Mouse (Mus musculus): ENCODE results near the gene Krtap15. TPM values are rescaled to one million over a fixed set of nuclear protein-coding genes. Genes with fewer than 3 reads are reported as not detected.

Gene Krtap15
- not detected in 2 replicates for polyA plus RNA-seq (2016; fragmentation: Nextera tagmentation; extraction: Ambion mirVana)

GRCm38 (mm10) chr16:88820066-88820465, at the start of gene Krtap15:
Krtap15 (plus strand) TSS chr16:88820215.
- Histone ChIP-seq H3K36me3 (no peaks in the 10 kb centered on the region), H3K4me3 (no peak within 1 kb of the TSS), H3K4me1 (no peaks in the 10 kb centered on the region), H3K27ac (no peak within 1 kb of the TSS), H3K4me2 (no peak within 1 kb of the TSS), H3K27me3 (replicated peaks) (no peaks in the 10 kb centered on the region), H3K9ac (no peak within 1 kb of the TSS), H3K9me3 (replicated peaks) (no peaks in the 10 kb centered on the region)
- WGBS (ENCODE audit: insufficient replicate concordance), result 69% methylated on average over 3 of the region's 3 CpGs
- no peak for ATAC-seq

- Histone ChIP-seq H3K4me1 (no peaks in the 10 kb centered on the region), H3K27me3 (replicated peaks) (no peaks in the 10 kb centered on the region), H3K36me3 (no peaks in the 10 kb centered on the region), H3K4me3 (no peak within 1 kb of the TSS), H3K4me2 (no peak within 1 kb of the TSS), H3K9ac (no peak within 1 kb of the TSS), H3K9me3 (replicated peaks) (no peaks in the 10 kb centered on the region), H3K27ac (no peak within 1 kb of the TSS)
- 42% methylated on average over 2 of the region's 2 CpGs for WGBS (ENCODE audit: insufficient replicate concordance)
- no peak for ATAC-seq
Observed at GRCm38 (mm10) chr16:88774106-88774505, 45.9 kb upstream of the Krtap15 start, which contains the start of gene 2310057N15Rik. 2310057N15Rik (minus strand) TSS chr16:88774206.

GRCm38 (mm10) chr16:88777596-88777995, 42.4 kb upstream of the Krtap15 start, which contains the start of gene Gm5965:
Gm5965 (plus strand) TSS chr16:88777896.
- no peaks in the 10 kb centered on the region for H3K36me3 ChIP-seq
- no peaks in the 10 kb centered on the region for H3K9me3 ChIP-seq (replicated peaks)
- H3K9ac ChIP-seq, result no peak within 1 kb of the TSS
- no peak within 1 kb of the TSS for H3K27ac ChIP-seq
- H3K27me3 ChIP-seq (replicated peaks), result no peaks in the 10 kb centered on the region
- no peak for ATAC-seq
- WGBS (ENCODE audit: insufficient replicate concordance), result 73% methylated on average over 6 of the region's 6 CpGs
- no peak within 1 kb of the TSS for H3K4me2 ChIP-seq
- no peak within 1 kb of the TSS for H3K4me3 ChIP-seq
- no peaks in the 10 kb centered on the region for H3K4me1 ChIP-seq

DNA sequence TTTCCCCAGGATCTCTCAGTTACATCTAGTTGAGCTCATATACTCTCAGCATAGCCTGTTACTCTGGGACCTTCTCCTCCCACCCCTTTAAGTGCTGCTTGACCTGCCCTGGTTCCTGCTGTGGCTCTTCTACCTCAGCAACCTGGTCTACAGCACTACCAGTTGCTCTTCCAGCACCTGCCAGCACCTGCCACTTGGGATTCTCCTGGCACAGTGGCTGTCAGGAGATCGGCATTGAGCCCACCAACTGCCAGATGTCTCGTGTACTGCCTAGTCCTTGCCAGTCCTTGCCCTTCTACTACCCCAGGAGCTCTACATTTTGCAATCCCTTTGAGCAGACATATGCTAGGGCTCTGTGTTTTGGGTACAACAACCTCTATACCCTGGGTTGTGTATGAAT, 33.2 kb upstream of the Krtap15 start:
- Histone ChIP-seq H3K27ac (no peak overlapping the region), H3K36me3 (no peaks in the 10 kb centered on the region), H3K4me1 (no peaks in the 10 kb centered on the region), H3K9ac (no peak overlapping the region), H3K4me3 (no peak overlapping the region), H3K9me3 (replicated peaks) (no peaks in the 10 kb centered on the region), H3K4me2 (no peak overlapping the region), H3K27me3 (replicated peaks) (no peaks in the 10 kb centered on the region)
- no peak for ATAC-seq
- WGBS (ENCODE audit: insufficient replicate concordance), result 46% methylated on average over 2 of the region's 2 CpGs

DNA sequence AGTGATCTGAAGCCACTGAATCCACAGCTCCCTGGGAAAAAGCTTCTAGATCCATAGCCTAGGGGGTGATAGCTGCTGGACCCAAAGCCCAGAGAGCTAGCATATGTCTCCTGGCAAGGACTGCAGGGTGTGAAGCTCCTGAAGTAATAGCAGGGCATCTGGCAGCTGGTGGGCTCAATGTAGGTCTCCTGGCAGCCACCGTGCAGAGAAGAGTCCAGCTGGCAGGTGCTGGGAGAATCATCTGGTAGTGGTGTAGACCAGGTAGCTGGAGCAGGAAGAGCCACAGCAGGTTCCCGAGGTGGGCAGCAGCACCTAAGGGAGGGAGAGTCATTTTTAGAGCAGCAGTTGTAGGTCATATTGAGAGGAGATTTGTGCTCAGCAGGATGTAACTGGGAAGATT, 8.2 kb upstream of the Krtap15 start, which contains the start of gene Gm20741:
Gm20741 (minus strand) TSS at position 394 of the 400 bp plus-strand sequence.
- Histone ChIP-seq H3K9me3 (replicated peaks) (no peaks in the 10 kb centered on the region; the same call in 1 of the 2 replicates), H3K4me2 (no peak within 1 kb of the TSS), H3K9ac (no peak within 1 kb of the TSS), H3K4me3 (no peak within 1 kb of the TSS), H3K4me1 (no peaks in the 10 kb centered on the region), H3K27ac (no peak within 1 kb of the TSS), H3K27me3 (replicated peaks) (no peaks in the 10 kb centered on the region), H3K36me3 (no peaks in the 10 kb centered on the region)
- ATAC-seq, result no peak
- 63% methylated on average over 2 of the region's 2 CpGs for WGBS (ENCODE audit: insufficient replicate concordance)

- ATAC-seq, result no peak
- no peaks in the 10 kb centered on the region for H3K36me3 ChIP-seq
- no peaks in the 10 kb centered on the region for H3K4me1 ChIP-seq
- no peaks in the 10 kb centered on the region for H3K27me3 ChIP-seq (replicated peaks)
- H3K4me2 ChIP-seq, result no peak overlapping the region
- H3K4me3 ChIP-seq, result no peak overlapping the region
- H3K27ac ChIP-seq, result no peak overlapping the region
- no peaks in the 10 kb centered on the region for H3K9me3 ChIP-seq (replicated peaks)
- WGBS (ENCODE audit: insufficient replicate concordance), result 68% methylated on average over 3 of the region's 3 CpGs
- H3K9ac ChIP-seq, result no peak overlapping the region
Observed at GRCm38 (mm10) chr16:88823736-88824135, 3.7 kb downstream of the Krtap15 start.

DNA sequence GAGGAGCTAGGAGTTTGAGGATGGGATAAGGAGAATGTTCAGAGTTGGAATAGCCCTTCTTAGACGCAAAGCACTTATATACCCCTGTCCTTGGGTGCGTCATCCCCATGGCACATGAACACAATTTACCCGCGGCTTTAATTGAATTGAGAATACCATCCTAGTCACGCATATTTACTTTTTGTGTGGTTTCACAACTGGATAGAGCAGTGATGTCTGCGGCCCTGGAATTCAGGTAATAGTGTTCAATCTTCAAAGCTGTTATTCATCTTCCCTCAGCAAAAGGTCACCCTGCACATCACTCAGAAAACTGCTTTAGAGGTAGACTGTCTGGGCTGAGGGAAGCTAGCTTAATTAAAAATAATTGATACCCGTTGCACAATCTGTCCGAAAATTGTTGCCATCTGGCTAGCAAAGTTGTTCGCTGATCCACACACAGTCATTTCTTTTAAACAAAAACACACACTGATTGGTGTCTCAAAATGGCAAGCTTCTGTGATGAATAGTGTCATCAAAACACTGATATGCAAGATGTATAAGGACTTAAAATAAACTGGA, 6.2 kb downstream of the Krtap15 start, which contains the start of gene Krtap14:
Krtap14 (minus strand) TSS at position 51 of the 558 bp plus-strand sequence.
- Histone ChIP-seq H3K27me3 (replicated peaks) (no peaks in the 10 kb centered on the region), H3K4me1 (no peaks in the 10 kb centered on the region), H3K4me3 (no peak within 1 kb of the TSS), H3K9ac (no peak within 1 kb of the TSS), H3K36me3 (no peaks in the 10 kb centered on the region), H3K9me3 (replicated peaks) (no peaks in the 10 kb centered on the region), H3K4me2 (no peak within 1 kb of the TSS), H3K27ac (no peak within 1 kb of the TSS)
- WGBS (ENCODE audit: insufficient replicate concordance), result 79% methylated on average over 9 of the region's 9 CpGs
- no peak for ATAC-seq

DNA sequence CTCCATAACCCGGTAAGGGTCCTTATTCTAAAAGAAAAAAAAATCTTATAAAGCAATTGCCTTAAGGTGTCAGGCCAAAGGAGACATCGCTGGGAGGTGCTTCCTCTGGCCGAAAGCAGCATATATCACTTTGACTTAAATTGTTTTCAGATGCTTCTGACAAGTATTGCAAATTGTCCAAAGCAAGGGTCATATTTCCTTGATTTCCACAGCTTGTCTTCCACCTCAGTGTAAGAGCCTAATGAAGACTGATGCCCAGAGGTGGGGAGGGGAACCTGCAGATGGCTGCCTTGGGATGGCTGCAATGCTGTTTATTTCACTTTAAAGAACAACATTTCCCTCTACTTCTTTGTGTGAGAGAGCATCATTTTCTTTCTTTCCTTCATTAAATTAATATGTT, 7.0 kb downstream of the Krtap15 start:
- Histone ChIP-seq H3K27ac (no peak overlapping the region), H3K9me3 (replicated peaks) (no peaks in the 10 kb centered on the region), H3K27me3 (replicated peaks) (no peaks in the 10 kb centered on the region), H3K9ac (no peak overlapping the region), H3K4me3 (no peak overlapping the region), H3K4me2 (no peak overlapping the region), H3K4me1 (no peaks in the 10 kb centered on the region), H3K36me3 (no peaks in the 10 kb centered on the region)
- ATAC-seq, result no peak
- WGBS (ENCODE audit: insufficient replicate concordance), result 68% methylated on average over 3 of the region's 3 CpGs

DNA sequence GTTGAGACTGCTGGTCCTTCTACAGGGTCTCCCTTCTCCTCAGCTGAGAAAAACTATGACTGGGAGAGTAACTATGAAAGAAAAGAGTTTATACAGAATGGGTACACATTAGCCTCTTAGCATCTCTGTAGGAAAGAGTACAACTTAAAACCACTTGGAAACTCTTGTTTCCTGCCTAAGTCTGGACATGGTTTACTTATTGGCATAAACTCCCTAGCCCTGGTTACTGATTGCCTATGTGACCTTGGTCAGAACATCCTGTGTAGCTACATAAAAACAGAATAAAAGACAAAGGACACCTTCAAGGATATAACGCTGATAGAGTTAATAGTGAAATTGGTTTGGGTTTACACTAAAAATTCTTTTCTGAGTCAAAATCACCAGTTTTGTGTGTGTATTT, 27.3 kb downstream of the Krtap15 start:
- H3K27me3 ChIP-seq (replicated peaks), result no peaks in the 10 kb centered on the region
- H3K4me3 ChIP-seq, result no peak overlapping the region
- no peak overlapping the region for H3K4me2 ChIP-seq
- H3K9ac ChIP-seq, result no peak overlapping the region
- ATAC-seq, result no peak
- no peaks in the 10 kb centered on the region for H3K36me3 ChIP-seq
- no peak overlapping the region for H3K27ac ChIP-seq
- 84% methylated on average over 1 of the region's 1 CpGs for WGBS (ENCODE audit: insufficient replicate concordance)
- no peaks in the 10 kb centered on the region for H3K9me3 ChIP-seq (replicated peaks)
- H3K4me1 ChIP-seq, result no peaks in the 10 kb centered on the region

- no peak for ATAC-seq
- WGBS (ENCODE audit: insufficient replicate concordance), result 64% methylated on average over 4 of the region's 4 CpGs
Observed at GRCm38 (mm10) chr16:88848558-88848957, 28.5 kb downstream of the Krtap15 start.

GRCm38 (mm10) chr16:88851450-88851849, 31.4 kb downstream of the Krtap15 start:
- H3K4me2 ChIP-seq, result no peak overlapping the region
- ATAC-seq, result no peak
- H3K4me1 ChIP-seq, result no peaks in the 10 kb centered on the region
- H3K4me3 ChIP-seq, result no peak overlapping the region
- no peak overlapping the region for H3K9ac ChIP-seq
- no peaks in the 10 kb centered on the region for H3K27me3 ChIP-seq (replicated peaks)
- no peaks in the 10 kb centered on the region for H3K36me3 ChIP-seq
- H3K27ac ChIP-seq, result no peak overlapping the region
- no peaks in the 10 kb centered on the region for H3K9me3 ChIP-seq (replicated peaks)
- WGBS (ENCODE audit: insufficient replicate concordance), result 16% methylated on average over 5 of the region's 5 CpGs

More at GRCm38 (mm10) chr16:88848558-88848957, 28.5 kb downstream of the Krtap15 start:
- Histone ChIP-seq H3K9ac (no peak overlapping the region), H3K4me3 (no peak overlapping the region), H3K36me3 (no peaks in the 10 kb centered on the region), H3K9me3 (replicated peaks) (no peaks in the 10 kb centered on the region), H3K4me2 (no peak overlapping the region), H3K27ac (no peak overlapping the region), H3K27me3 (replicated peaks) (no peaks in the 10 kb centered on the region), H3K4me1 (no peaks in the 10 kb centered on the region)

DNA sequence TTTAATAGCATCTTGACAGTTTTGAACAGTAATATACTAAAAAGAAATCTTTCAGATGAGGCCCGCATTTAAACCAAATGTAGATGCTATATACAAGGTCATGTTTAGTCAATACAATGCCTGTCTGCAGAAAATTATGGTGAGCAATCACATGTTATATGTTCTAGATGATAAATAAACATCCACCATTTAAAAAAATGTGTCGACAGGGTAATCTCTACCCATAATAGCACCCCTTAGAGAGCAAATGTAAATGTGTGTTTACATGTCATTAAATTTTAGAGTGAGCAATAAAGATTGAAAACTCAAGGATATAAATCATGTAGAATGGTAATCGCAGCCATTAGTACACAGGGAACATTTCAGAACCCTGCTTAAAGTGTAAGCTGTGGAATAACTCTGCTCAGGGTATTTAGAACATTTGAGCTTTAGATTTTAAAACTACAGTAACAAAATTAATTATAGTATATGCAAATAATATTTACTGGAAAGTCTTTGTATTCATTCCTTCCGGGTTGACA, 44.9 kb downstream of the Krtap15 start:
- ATAC-seq, result no peak
- no peak overlapping the region for H3K4me2 ChIP-seq
- H3K4me3 ChIP-seq, result no peak overlapping the region
- H3K9ac ChIP-seq, result no peak overlapping the region
- no peaks in the 10 kb centered on the region for H3K36me3 ChIP-seq
- no peak overlapping the region for H3K27ac ChIP-seq
- H3K9me3 ChIP-seq (replicated peaks), result no peaks in the 10 kb centered on the region
- 67% methylated on average over 4 of the region's 4 CpGs for WGBS (ENCODE audit: insufficient replicate concordance)
- H3K4me1 ChIP-seq, result no peaks in the 10 kb centered on the region
- no peaks in the 10 kb centered on the region for H3K27me3 ChIP-seq (replicated peaks)
